In the genomic region with DNA sequence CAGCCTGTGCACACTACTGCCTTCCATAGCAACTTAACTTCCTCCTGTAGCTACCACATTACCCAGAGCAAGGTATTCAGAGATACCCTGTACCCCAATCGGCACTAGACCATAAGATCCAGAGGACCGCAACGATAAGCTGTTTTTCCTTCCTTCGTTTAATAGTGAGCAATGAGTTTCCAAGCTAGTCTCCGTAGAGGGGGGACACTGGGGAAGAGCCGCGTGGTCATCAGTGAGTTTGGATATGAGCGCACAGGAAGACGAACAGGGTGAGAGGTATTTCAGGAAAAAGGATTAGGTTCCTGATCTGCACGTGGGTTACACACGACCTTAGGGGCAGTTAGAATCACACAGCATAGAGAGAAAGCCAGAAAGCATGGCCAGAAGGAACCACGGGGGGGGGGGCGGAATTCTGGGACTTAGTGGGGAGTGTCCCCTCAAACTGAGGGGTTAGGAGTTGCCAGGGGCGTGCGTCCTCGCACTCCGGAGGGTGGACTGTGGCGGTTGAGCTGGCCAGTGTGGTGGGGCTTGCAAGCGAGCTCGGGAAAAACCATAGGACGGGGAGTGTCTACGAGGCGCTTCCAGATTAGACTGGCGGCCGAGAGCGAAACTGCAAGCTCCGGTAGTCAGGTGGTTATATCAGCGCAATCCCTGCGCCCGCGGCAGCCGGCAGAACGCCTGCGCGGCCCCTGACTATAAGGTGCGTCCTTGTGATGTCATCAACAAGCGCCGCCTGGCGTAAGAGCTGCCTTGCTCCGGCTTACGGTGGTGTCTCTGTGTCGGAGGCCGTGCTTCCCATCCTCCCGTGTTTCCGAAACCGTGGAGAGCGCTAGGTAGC, we compare ENCODE assay signal across 8 mouse cellular contexts. TPM values are rescaled to one million over a fixed set of nuclear protein-coding genes. Genes with fewer than 3 reads are reported as not detected.
DNase-seq lines count a peak whose midpoint lies in the region; ATAC-seq and TF ChIP-seq lines count a peak whose summit lies in the region.

No protein-coding gene starts in this region.

- peak; percentile 80; the same call in 1 of the 2 replicates for TF ChIP-seq POLR2A in olfactory bulb, adult 2 months (IDR thresholded peaks at IDR 0.05; ENCODE audit: insufficient read depth, low read depth, low read length)
- peak; percentile 63 for TF ChIP-seq POLR2A in thymus, adult 2 months (IDR thresholded peaks at IDR 0.05; ENCODE audit: control insufficient read depth, extremely low read depth, insufficient read depth, low read length, poor library complexity)

- WGBS in forebrain, embryonic 15.5 days: 1% methylated on average over 47 of the region's 47 CpGs
- WGBS in lung, embryonic 14.5 days: 2% methylated on average over 47 of the region's 47 CpGs
- WGBS in olfactory bulb, adult 2 months: under 1% methylated on average over 46 of the region's 47 CpGs
- WGBS in thymus, adult 2 months: under 1% methylated on average over 47 of the region's 47 CpGs

- H3K9ac ChIP-seq in ES-E14 (ENCODE audit: insufficient read depth, low read depth, low read length, poor library complexity, severe bottlenecking): peak overlapping the region; percentile 94
- peak overlapping the region; percentile 94 for H3K9ac ChIP-seq in forebrain, embryonic 15.5 days (replicated peaks)
- peak overlapping the region; percentile 89 for H3K9ac ChIP-seq in lung, embryonic 14.5 days

- peak overlapping the region; percentile 56 for H3K27ac ChIP-seq in ES-E14 (ENCODE audit: insufficient read depth, low read depth, low read length, poor library complexity, severe bottlenecking)
- peak overlapping the region; percentile 92 for H3K27ac ChIP-seq in forebrain, embryonic 15.5 days (replicated peaks)
- peak overlapping the region; percentile 91 for H3K27ac ChIP-seq in layer of hippocampus, adult 2 months
- H3K27ac ChIP-seq in lung, embryonic 14.5 days (ENCODE audit: low read depth): peak overlapping the region; percentile 84
- peak overlapping the region; percentile 86 for H3K27ac ChIP-seq in olfactory bulb, adult 2 months (ENCODE audit: insufficient read depth, low read depth, low read length)
- no peak overlapping the region for H3K27ac ChIP-seq in thymus, adult 2 months (ENCODE audit: control insufficient read depth, insufficient read depth, low read length)

- TF ChIP-seq CTCF in layer of hippocampus, adult 2 months (conservative IDR thresholded peaks at IDR 0.05): peak; percentile 86
- TF ChIP-seq CTCF in lung, embryonic 14.5 days (IDR thresholded peaks at IDR 0.05; ENCODE audit: low read depth): peak; percentile 71
- peak; percentile 92 for TF ChIP-seq CTCF in olfactory bulb, adult 2 months (IDR thresholded peaks at IDR 0.05; ENCODE audit: insufficient read depth, low read depth, low read length)
- TF ChIP-seq CTCF in thymus, adult 2 months (IDR thresholded peaks at IDR 0.05; ENCODE audit: borderline replicate concordance, control insufficient read depth, extremely low read depth, insufficient read depth, low read length, poor library complexity): peak; percentile 88

- in situ Hi-C loops in ES-E14 (cut with MboI; ENCODE audit: low sequenced_read_pairs in 2 of 2, unreplicated experiment in 2 of 2): no loop called here

- ATAC-seq in forebrain, embryonic 15.5 days (replicated peaks): peak; percentile 96
- ATAC-seq in lung, embryonic 14.5 days (ENCODE audit: insufficient read depth): peak; percentile 94

- intact Hi-C loops in heart, postnatal 36 days (cut with DNase I): loop anchor here (1.0 to 10.0 kb wide), 2 partner anchors 10 to 423 kb away; a partner anchor contains a TSS

- peak overlapping the region; percentile 81 to 90 for H3K4me3 ChIP-seq in ES-E14 (ENCODE audit: insufficient read depth in 1 of 2, low read depth in 1 of 2, low read length in 2 of 2, poor library complexity in 1 of 2, severe bottlenecking in 1 of 2)
- H3K4me3 ChIP-seq in forebrain, embryonic 15.5 days: peak overlapping the region; percentile 91
- H3K4me3 ChIP-seq in layer of hippocampus, adult 2 months: peak overlapping the region; percentile 87
- peak overlapping the region; percentile 80 for H3K4me3 ChIP-seq in lung, embryonic 14.5 days (ENCODE audit: low read depth, low read length)
- peak overlapping the region; percentile 67 for H3K4me3 ChIP-seq in olfactory bulb, adult 2 months (ENCODE audit: insufficient read depth, low read depth, low read length)
- H3K4me3 ChIP-seq in thymus, adult 2 months (ENCODE audit: control insufficient read depth, insufficient read depth, low read length): peak overlapping the region; percentile 57

- DNase-seq in ES-E14 (ENCODE audit: low read depth, low spot score): peak; percentile 96
- DNase-seq in cerebellum, adult 11-12 months: peak; percentile 96
- DNase-seq in heart, postnatal 36 days: peak; percentile 94 to 95
- peak; percentile 95 to 97 for DNase-seq in layer of hippocampus, adult 2 months (ENCODE audit: low spot score in 2 of 2)
- peak; percentile 99 for DNase-seq in lung, embryonic 14.5 days
- DNase-seq in thymus, adult 2 months: peak; percentile 94

- H3K36me3 ChIP-seq in ES-E14 (ENCODE audit: control insufficient read depth, insufficient read depth, low read length, poor library complexity, severe bottlenecking): peaks cover 20% of the 10 kb centered on the region
- peaks cover 10% of the 10 kb centered on the region; the same call in 1 of the 2 replicates for H3K36me3 ChIP-seq in forebrain, embryonic 15.5 days
- peaks cover 10% of the 10 kb centered on the region; the same call in 1 of the 2 replicates for H3K36me3 ChIP-seq in lung, embryonic 14.5 days (ENCODE audit: insufficient read depth)
- H3K36me3 ChIP-seq in thymus, adult 2 months (ENCODE audit: control insufficient read depth, insufficient read depth, low read length): no peaks in the 10 kb centered on the region

- peak overlapping the region; percentile 98 for H3K4me2 ChIP-seq in forebrain, embryonic 15.5 days (replicated peaks)
- H3K4me2 ChIP-seq in lung, embryonic 14.5 days: peak overlapping the region; percentile 98

- H3K4me1 ChIP-seq in ES-E14 (ENCODE audit: control insufficient read depth in 2 of 2, insufficient read depth in 2 of 2, low read length in 2 of 2, poor library complexity in 1 of 2): peaks cover 2 to 21% of the 10 kb centered on the region in 2 experiments; a peak in 3 of 4 replicates
- H3K4me1 ChIP-seq in forebrain, embryonic 15.5 days: peaks cover 35% of the 10 kb centered on the region
- H3K4me1 ChIP-seq in lung, embryonic 14.5 days (ENCODE audit: insufficient read depth): peaks cover 10% of the 10 kb centered on the region; the same call in 1 of the 2 replicates
- 0 out of 2 replicates have a peak, but pooled peaks cover 5% of the 10 kb centered on the region for H3K4me1 ChIP-seq in olfactory bulb, adult 2 months (ENCODE audit: control insufficient read depth, insufficient read depth, low read length)
- H3K4me1 ChIP-seq in thymus, adult 2 months (replicated peaks; ENCODE audit: control insufficient read depth, insufficient read depth, low read length): peaks cover 14% of the 10 kb centered on the region

- peaks cover 30% of the 10 kb centered on the region for H3K27me3 ChIP-seq in forebrain, embryonic 15.5 days
- H3K27me3 ChIP-seq in lung, embryonic 14.5 days (ENCODE audit: insufficient read depth, low read length): peaks cover 30% of the 10 kb centered on the region
- no peaks in the 10 kb centered on the region; the same call in 1 of the 2 replicates for H3K27me3 ChIP-seq in thymus, adult 2 months (ENCODE audit: control insufficient read depth, insufficient read depth, low read length)

- no peaks in the 10 kb centered on the region for H3K9me3 ChIP-seq in ES-E14 (ENCODE audit: control insufficient read depth, insufficient read depth, low read depth, low read length)
- H3K9me3 ChIP-seq in forebrain, embryonic 15.5 days: no peaks in the 10 kb centered on the region
- no peaks in the 10 kb centered on the region for H3K9me3 ChIP-seq in lung, embryonic 14.5 days (ENCODE audit: low read depth, low read length)

RNA-seq across cellular contexts. Expression of a gene that starts 6.5 kb away (rescaled TPM):
- 97.9 and 111 TPM in 2 replicates for total RNA-seq in ES-E14 (2012; rRNA removed)
- polyA plus RNA-seq in forebrain, embryonic 15.5 days (2015; fragmentation: Nextera tagmentation; extraction: Ambion mirVana): 139 and 145 TPM in 2 replicates
- 10 to 100 TPM in 1 of 2 experiments, 1 to 10 TPM in 1; 5.9 to 13.9 TPM for total RNA-seq in heart, postnatal 36 days (2021)
- 10 to 100 TPM; 42.2 to 45.6 TPM for total RNA-seq in layer of hippocampus, adult 2 months (2021)
- 59.0 and 66.6 TPM in 2 replicates for polyA plus RNA-seq in lung, embryonic 14.5 days (2014; fragmentation: Nextera tagmentation; extraction: Ambion mirVana)
- polyA plus RNA-seq in olfactory bulb, adult 2 months (2012; ENCODE audit: insufficient read depth, insufficient read length, low replicate concordance, missing spikeins): not detected in 2 replicates
- 126 and 151 TPM in 2 replicates for polyA plus RNA-seq in thymus, adult 2 months (2012; rRNA removed)

RNA-seq across cellular contexts. Expression of a gene that starts 6.7 kb away (rescaled TPM):
- 0.85 and 1.2 TPM in 2 replicates for total RNA-seq in ES-E14 (2012; rRNA removed)
- polyA plus RNA-seq in forebrain, embryonic 15.5 days (2015; fragmentation: Nextera tagmentation; extraction: Ambion mirVana): 0.19 TPM in 1 of 2 replicates, not detected in the other
- not detected for total RNA-seq in heart, postnatal 36 days (2021)
- total RNA-seq in layer of hippocampus, adult 2 months (2021): not detected
- 0.21 TPM in 1 of 2 replicates, not detected in the other for polyA plus RNA-seq in lung, embryonic 14.5 days (2014; fragmentation: Nextera tagmentation; extraction: Ambion mirVana)
- not detected in 2 replicates for polyA plus RNA-seq in olfactory bulb, adult 2 months (2012; ENCODE audit: insufficient read depth, insufficient read length, low replicate concordance, missing spikeins)
- polyA plus RNA-seq in thymus, adult 2 months (2012; rRNA removed): 0.10 and 0.13 TPM in 2 replicates

RNA-seq across cellular contexts. Expression of a gene that starts 10.4 kb away (rescaled TPM):
- total RNA-seq in ES-E14 (2012; rRNA removed): 27.2 and 30.2 TPM in 2 replicates
- 53.5 and 58.1 TPM in 2 replicates for polyA plus RNA-seq in forebrain, embryonic 15.5 days (2015; fragmentation: Nextera tagmentation; extraction: Ambion mirVana)
- total RNA-seq in heart, postnatal 36 days (2021): 10 to 100 TPM in 1 of 2 experiments, 1 to 10 TPM in 1; 8.7 to 10.6 TPM
- total RNA-seq in layer of hippocampus, adult 2 months (2021): 10 to 100 TPM; 33.1 to 33.3 TPM
- polyA plus RNA-seq in lung, embryonic 14.5 days (2014; fragmentation: Nextera tagmentation; extraction: Ambion mirVana): 32.5 and 37.3 TPM in 2 replicates
- polyA plus RNA-seq in olfactory bulb, adult 2 months (2012; ENCODE audit: insufficient read depth, insufficient read length, low replicate concordance, missing spikeins): not detected in 2 replicates
- 45.5 and 48.9 TPM in 2 replicates for polyA plus RNA-seq in thymus, adult 2 months (2012; rRNA removed)

RNA-seq across cellular contexts. Expression of a gene that starts 23.1 kb away (rescaled TPM):
- 0.16 and 0.18 TPM in 2 replicates for total RNA-seq in ES-E14 (2012; rRNA removed)
- polyA plus RNA-seq in forebrain, embryonic 15.5 days (2015; fragmentation: Nextera tagmentation; extraction: Ambion mirVana): not detected in 2 replicates
- total RNA-seq in heart, postnatal 36 days (2021): not detected
- total RNA-seq in layer of hippocampus, adult 2 months (2021): not detected
- polyA plus RNA-seq in lung, embryonic 14.5 days (2014; fragmentation: Nextera tagmentation; extraction: Ambion mirVana): not detected in 2 replicates
- not detected in 2 replicates for polyA plus RNA-seq in olfactory bulb, adult 2 months (2012; ENCODE audit: insufficient read depth, insufficient read length, low replicate concordance, missing spikeins)
- polyA plus RNA-seq in thymus, adult 2 months (2012; rRNA removed): 0.35 TPM in 1 of 2 replicates, not detected in the other

RNA-seq across cellular contexts. Expression of a gene that starts 23.2 kb away (rescaled TPM):
- 78.0 and 112 TPM in 2 replicates for total RNA-seq in ES-E14 (2012; rRNA removed)
- polyA plus RNA-seq in forebrain, embryonic 15.5 days (2015; fragmentation: Nextera tagmentation; extraction: Ambion mirVana): 99.8 and 99.9 TPM in 2 replicates
- 10 to 100 TPM; 47.3 to 48.6 TPM for total RNA-seq in heart, postnatal 36 days (2021)
- total RNA-seq in layer of hippocampus, adult 2 months (2021): 100 to 1,000 TPM; 104 to 112 TPM
- polyA plus RNA-seq in lung, embryonic 14.5 days (2014; fragmentation: Nextera tagmentation; extraction: Ambion mirVana): 94.6 and 105 TPM in 2 replicates
- not detected in 2 replicates for polyA plus RNA-seq in olfactory bulb, adult 2 months (2012; ENCODE audit: insufficient read depth, insufficient read length, low replicate concordance, missing spikeins)
- polyA plus RNA-seq in thymus, adult 2 months (2012; rRNA removed): 214 and 215 TPM in 2 replicates
